In genomic region chr8:108402149-108402548, GRCm38 (mm10) we compare ENCODE assay signal across 13 mouse cellular contexts.
DNase-seq lines count a peak whose midpoint lies in the region.
"Had no signal": no experiment of that assay in that cellular context is flagged by ENCODE, and none has a peak within 500 bp of the region (broad histone marks: within the 10 kb centered on the region; RNA-seq: fewer than 3 reads in every experiment).

No protein-coding gene starts in this region.

- DNase-seq in CD4-positive helper T cell, adult 2 months (ENCODE audit: low read depth, low spot score) = peak; percentile 21
- DNase-seq in CD4-positive, CD25-positive, alpha-beta regulatory T cell, adult 2 months (ENCODE audit: low read depth, low spot score) = peak; percentile 35
- peak; percentile 41 for DNase-seq in induced T-regulatory cell, adult 2 months (ENCODE audit: low read depth)
- DNase-seq in thymus, postnatal 0 days (ENCODE audit: low spot score) = peak; percentile 76
- no peak for DNase-seq in MN1 (ENCODE audit: low spot score)
- DNase-seq in yolk sac, embryonic 10.5 days (ENCODE audit: low spot score) = no peak
- DNase-seq in layer of hippocampus, adult 18-20 months (ENCODE audit: low spot score in 2 of 2) = no peak
- DNase-seq: adrenal gland, postnatal 36 days; cerebellum, adult 2 months; gastrocnemius, postnatal 36 days; heart, postnatal 10 days; left cerebral cortex, postnatal 4 days; right cerebral cortex, postnatal 25 days had no signal

Comparison
In these comparisons a context has a peak if more than half of its experiments do, and no peak if none do; other contexts are left out.
1. DNase-seq: peak in CD4-positive helper T cell, adult 2 months (single experiment), CD4-positive, CD25-positive, alpha-beta regulatory T cell, adult 2 months (single experiment), induced T-regulatory cell, adult 2 months (single experiment) and thymus, postnatal 0 days (single experiment); none in MN1 (single experiment), yolk sac, embryonic 10.5 days (single experiment) and layer of hippocampus, adult 18-20 months (0 of 2).